Mouse (Mus musculus) forebrain, embryonic 12.5 days (tissue): ENCODE measurements around the gene Fam110a. TPM values are rescaled to one million over a fixed set of nuclear protein-coding genes. Genes with fewer than 3 reads are reported as not detected.

Experiments used
- ATAC-seq: fragments of 200-750 bp; cut with Nextera tagmentation; 2 replicates; pipeline ENCODE4 v1.8.0; 2017; ENCODE audit warnings: moderate TSS enrichment; ENCODE audit not compliant: low FRiP score
- H3K27ac ChIP-seq: fragments of 300-500 bp; sonication (generic); 2 replicates; pipeline ENCODE4 v1.5.1; 2016; ENCODE audit warnings: mild to moderate bottlenecking
- H3K27me3 ChIP-seq: fragments of 300-500 bp; sonication (generic); 2 replicates; pipeline ENCODE4 v1.6.1; 2016; ENCODE audit warnings: mild to moderate bottlenecking
- H3K36me3 ChIP-seq: fragments of 300-500 bp; sonication (generic); replicated peaks from 2 replicates; pipeline ENCODE4 v1.6.1; 2016; ENCODE audit warnings: mild to moderate bottlenecking
- H3K4me1 ChIP-seq: fragments of 300-500 bp; sonication (generic); 2 replicates; pipeline ENCODE4 v1.6.1; 2016
- H3K4me2 ChIP-seq: fragments of 300-500 bp; sonication (generic); 2 replicates; pipeline ENCODE4 v1.6.1; 2016; ENCODE audit warnings: mild to moderate bottlenecking, moderate library complexity
- H3K4me3 ChIP-seq: fragments of 300-500 bp; sonication (generic); replicated peaks from 2 replicates; pipeline ENCODE4 v1.5.1; 2016; ENCODE audit warnings: mild to moderate bottlenecking
- H3K9ac ChIP-seq: fragments of 300-500 bp; sonication (generic); 2 replicates; pipeline ENCODE4 v1.6.1; 2016; ENCODE audit warnings: mild to moderate bottlenecking
- H3K9me3 ChIP-seq: fragments of 300-500 bp; sonication (generic); 2 replicates; pipeline ENCODE4 v1.6.1; 2016
- WGBS: fragments of 180-500 bp; shearing (Covaris S2); methylation state at CpG from one replicate; pipeline ENCODE4 v1.1.7; 2016; 5-methylcytosine and 5-hydroxymethylcytosine counted together
- polyA plus RNA-seq: library from polyadenylated mRNA; unstranded; fragments of >200 nt; fragmentation: Nextera tagmentation; extraction: Ambion mirVana; gene quantifications from 2 replicates; pipeline ENCODE4 v1.2.1, GENCODE M21; 2016

Gene Fam110a
- polyA plus RNA-seq, 1 experiment from 2014 or later = 90.2 TPM

- WGBS = 30% methylated on average over 2 of the region's 2 CpGs
- no peaks in the 10 kb centered on the region for H3K9me3 ChIP-seq
- ATAC-seq = no peak
Measured at GRCm38 (mm10) chr2:151941269-151941668, 38.8 kb downstream of the Fam110a start.

GRCm38 (mm10) chr2:151939651-151940420 is 40.2 kb downstream of the Fam110a start:
- no peak for ATAC-seq
- Histone ChIP-seq H3K9ac (no peak overlapping the region), H3K27ac (no peak overlapping the region), H3K4me3 (no peak overlapping the region), H3K27me3 (0 out of 2 replicates have a peak, but pooled peaks cover 6% of the 10 kb centered on the region), H3K36me3 (no peaks in the 10 kb centered on the region), H3K4me2 (no peak overlapping the region), H3K4me1 (peaks cover 6% of the 10 kb centered on the region; the same call in 1 of the 2 replicates), H3K9me3 (no peaks in the 10 kb centered on the region)
- WGBS = 87% methylated on average over 5 of the region's 5 CpGs

More at GRCm38 (mm10) chr2:151941269-151941668, 38.8 kb downstream of the Fam110a start:
- H3K27me3 ChIP-seq = 0 out of 2 replicates have a peak, but pooled peaks cover 6% of the 10 kb centered on the region
- H3K9ac ChIP-seq = no peak overlapping the region
- H3K36me3 ChIP-seq = no peaks in the 10 kb centered on the region
- no peak overlapping the region for H3K27ac ChIP-seq
- peaks cover 6% of the 10 kb centered on the region; the same call in 1 of the 2 replicates for H3K4me1 ChIP-seq
- H3K4me2 ChIP-seq = no peak overlapping the region
- no peak overlapping the region for H3K4me3 ChIP-seq

GRCm38 (mm10) chr2:151938780-151939200 is 41.2 kb downstream of the Fam110a start:
- H3K9ac ChIP-seq = no peak overlapping the region
- H3K27ac ChIP-seq = no peak overlapping the region
- ATAC-seq = no peak
- H3K9me3 ChIP-seq = no peaks in the 10 kb centered on the region
- 0 out of 2 replicates have a peak, but pooled peaks cover 6% of the 10 kb centered on the region for H3K27me3 ChIP-seq
- H3K4me3 ChIP-seq = no peak overlapping the region
- no peaks in the 10 kb centered on the region for H3K36me3 ChIP-seq
- 74% methylated on average over 11 of the region's 11 CpGs for WGBS
- H3K4me1 ChIP-seq = peaks cover 6% of the 10 kb centered on the region; the same call in 1 of the 2 replicates
- H3K4me2 ChIP-seq = no peak overlapping the region

GRCm38 (mm10) chr2:151937893-151938292 is 42.1 kb downstream of the Fam110a start:
- no peaks in the 10 kb centered on the region for H3K36me3 ChIP-seq
- H3K9ac ChIP-seq = no peak overlapping the region
- 0 out of 2 replicates have a peak, but pooled peaks cover 5% of the 10 kb centered on the region for H3K27me3 ChIP-seq
- H3K4me1 ChIP-seq = peaks cover 6% of the 10 kb centered on the region; the same call in 1 of the 2 replicates
- H3K9me3 ChIP-seq = no peaks in the 10 kb centered on the region
- no peak for ATAC-seq
- WGBS = 71% methylated on average over 3 of the region's 3 CpGs
- H3K4me2 ChIP-seq = no peak overlapping the region
- no peak overlapping the region for H3K4me3 ChIP-seq
- H3K27ac ChIP-seq = no peak overlapping the region

- Histone ChIP-seq H3K27ac (no peak overlapping the region), H3K4me1 (no peaks in the 10 kb centered on the region), H3K36me3 (no peaks in the 10 kb centered on the region), H3K4me3 (no peak overlapping the region), H3K27me3 (no peaks in the 10 kb centered on the region), H3K4me2 (no peak overlapping the region), H3K9me3 (no peaks in the 10 kb centered on the region), H3K9ac (no peak overlapping the region)
- whole genome bisulfite sequencing = 36% methylated on average over 7 of the region's 7 CpGs
- ATAC-seq = peak; percentile 39; the same call in 1 of the 2 replicates
Measured at GRCm38 (mm10) chr2:151930389-151931074, 49.5 kb downstream of the Fam110a start.

- H3K36me3 ChIP-seq = no peaks in the 10 kb centered on the region
- no peak overlapping the region for H3K9ac ChIP-seq
- 90% methylated on average over 11 of the region's 11 CpGs for WGBS
- no peaks in the 10 kb centered on the region for H3K9me3 ChIP-seq
- no peak overlapping the region for H3K4me3 ChIP-seq
- H3K4me2 ChIP-seq = no peak overlapping the region
- H3K27ac ChIP-seq = no peak overlapping the region
- ATAC-seq = no peak
- no peaks in the 10 kb centered on the region for H3K4me1 ChIP-seq
- no peaks in the 10 kb centered on the region for H3K27me3 ChIP-seq
Measured at GRCm38 (mm10) chr2:151927103-151927502, 52.9 kb downstream of the Fam110a start.

GRCm38 (mm10) chr2:151925715-151926114 is 54.3 kb downstream of the Fam110a start:
- no peaks in the 10 kb centered on the region for H3K36me3 ChIP-seq
- no peak overlapping the region for H3K9ac ChIP-seq
- no peak overlapping the region for H3K27ac ChIP-seq
- WGBS = 80% methylated on average over 4 of the region's 4 CpGs
- no peaks in the 10 kb centered on the region for H3K27me3 ChIP-seq
- peaks cover 7% of the 10 kb centered on the region; the same call in 1 of the 2 replicates for H3K4me1 ChIP-seq
- no peaks in the 10 kb centered on the region for H3K9me3 ChIP-seq
- H3K4me3 ChIP-seq = no peak overlapping the region
- no peak for ATAC-seq
- H3K4me2 ChIP-seq = no peak overlapping the region

GRCm38 (mm10) chr2:151924276-151924675 is 55.7 kb downstream of the Fam110a start:
- Histone ChIP-seq H3K36me3 (no peaks in the 10 kb centered on the region), H3K9me3 (no peaks in the 10 kb centered on the region), H3K4me2 (no peak overlapping the region), H3K4me3 (no peak overlapping the region), H3K4me1 (peaks cover 7% of the 10 kb centered on the region; the same call in 1 of the 2 replicates), H3K9ac (no peak overlapping the region), H3K27me3 (no peaks in the 10 kb centered on the region), H3K27ac (no peak overlapping the region)
- 84% methylated on average over 7 of the region's 7 CpGs for WGBS
- no peak for ATAC-seq

- no peak for ATAC-seq
- Histone ChIP-seq H3K9ac (no peak overlapping the region), H3K4me3 (no peak overlapping the region), H3K36me3 (no peaks in the 10 kb centered on the region), H3K27ac (no peak overlapping the region), H3K27me3 (0 out of 2 replicates have a peak, but pooled peaks cover 4% of the 10 kb centered on the region), H3K4me2 (no peak overlapping the region), H3K4me1 (peaks cover 7% of the 10 kb centered on the region; the same call in 1 of the 2 replicates), H3K9me3 (no peaks in the 10 kb centered on the region)
- 55% methylated on average over 4 of the region's 4 CpGs for WGBS
Measured at GRCm38 (mm10) chr2:151921596-151921995, 58.4 kb downstream of the Fam110a start.

- Histone ChIP-seq H3K4me3 (no peak overlapping the region), H3K4me1 (peaks cover 8% of the 10 kb centered on the region; the same call in 1 of the 2 replicates), H3K9ac (no peak overlapping the region), H3K27me3 (0 out of 2 replicates have a peak, but pooled peaks cover 4% of the 10 kb centered on the region), H3K4me2 (no peak overlapping the region), H3K9me3 (no peaks in the 10 kb centered on the region), H3K36me3 (no peaks in the 10 kb centered on the region), H3K27ac (no peak overlapping the region)
- 54% methylated on average over 8 of the region's 8 CpGs for WGBS
- ATAC-seq = no peak
Measured at GRCm38 (mm10) chr2:151921068-151921467, 59.0 kb downstream of the Fam110a start.
